Mouse (Mus musculus) liver, postnatal 0 days (tissue): ENCODE measurements around the gene Zdhhc14.

Experiments
- CTCF ChIP-seq: sonication (generic); IDR thresholded peaks from 2 replicates; pipeline ENCODE4 v1.5.1; 2016; ENCODE audit warnings: antibody characterized with exemption, low read depth
- EP300 ChIP-seq: IDR thresholded peaks from 2 replicates; pipeline ENCODE4 v1.6.1; 2016; ENCODE audit warnings: antibody characterized with exemption, low read depth, mild to moderate bottlenecking

- TF ChIP-seq CTCF (no peak), EP300 (no peak)
These were observed 137.3 kb downstream of the Zdhhc14 start for GRCm38 (mm10) chr17:5629651-5630050.
